Mouse (Mus musculus) midbrain, embryonic 15.5 days (tissue): ENCODE data around the gene Fam47e. TPM values are rescaled to one million over a fixed set of nuclear protein-coding genes. Genes with fewer than 3 reads are reported as not detected.

Experiments used
- ATAC-seq: fragments of 200-750 bp; cut with Nextera tagmentation; replicated peaks from 2 replicates; pipeline ENCODE4 v1.8.0; 2017; ENCODE audit warnings: moderate TSS enrichment
- H3K27ac ChIP-seq: fragments of 300-500 bp; sonication (generic); 2 replicates; pipeline ENCODE4 v1.5.1; 2015; ENCODE audit warnings: mild to moderate bottlenecking, inconsistent platforms
- H3K27me3 ChIP-seq: fragments of 300-500 bp; sonication (generic); replicated peaks from 2 replicates; pipeline ENCODE4 v1.6.1; 2015; ENCODE audit warnings: inconsistent platforms
- H3K36me3 ChIP-seq: fragments of 300-500 bp; sonication (generic); replicated peaks from 2 replicates; pipeline ENCODE4 v1.6.1; 2015; ENCODE audit warnings: inconsistent platforms
- H3K4me1 ChIP-seq: fragments of 300-500 bp; sonication (generic); 2 replicates; pipeline ENCODE4 v1.6.1; 2015; ENCODE audit warnings: inconsistent platforms
- H3K4me2 ChIP-seq: fragments of 300-500 bp; sonication (generic); 2 replicates; pipeline ENCODE4 v1.6.1; 2015; ENCODE audit warnings: inconsistent platforms, mild to moderate bottlenecking, moderate library complexity
- H3K4me3 ChIP-seq: fragments of 300-500 bp; sonication (generic); 2 replicates; pipeline ENCODE4 v1.5.1; 2015; ENCODE audit warnings: mild to moderate bottlenecking, inconsistent platforms
- H3K9ac ChIP-seq: fragments of 300-500 bp; sonication (generic); 2 replicates; pipeline ENCODE4 v1.6.1; 2015; ENCODE audit warnings: mild to moderate bottlenecking, inconsistent platforms
- H3K9me3 ChIP-seq: fragments of 300-500 bp; sonication (generic); 2 replicates; pipeline ENCODE4 v1.6.1; 2016; ENCODE audit warnings: inconsistent platforms
- WGBS: fragments of 180-500 bp; shearing (Covaris S2); methylation state at CpG from one replicate; pipeline ENCODE4 v1.1.7; 2015; ENCODE audit warnings: mixed read lengths; 5-methylcytosine and 5-hydroxymethylcytosine counted together
- polyA plus RNA-seq: library from polyadenylated mRNA; unstranded; fragments of >200 nt; fragmentation: Nextera tagmentation; extraction: Ambion mirVana; gene quantifications from 2 replicates; pipeline ENCODE4 v1.2.1, GENCODE M21; 2015

The Fam47e gene
- polyA plus RNA-seq, 1 experiment from 2014 or later, result 0.88 TPM

- Histone ChIP-seq H3K4me3 (no peak overlapping the region), H3K27ac (no peak overlapping the region), H3K4me2 (no peak overlapping the region), H3K36me3 (no peaks in the 10 kb centered on the region), H3K9ac (no peak overlapping the region), H3K4me1 (no peaks in the 10 kb centered on the region), H3K27me3 (no peaks in the 10 kb centered on the region), H3K9me3 (no peaks in the 10 kb centered on the region)
- WGBS, result 100% methylated on average over 1 of the region's 1 CpGs
- no peak for ATAC-seq
Measured at GRCm38 (mm10) chr5:92555905-92556304, 1.0 kb downstream of the Fam47e start.

GRCm38 (mm10) chr5:92557508-92557907 is 2.6 kb downstream of the Fam47e start:
- WGBS, result 91% methylated on average over 1 of the region's 1 CpGs
- no peaks in the 10 kb centered on the region for H3K27me3 ChIP-seq

GRCm38 (mm10) chr5:92560201-92560600 is 5.3 kb downstream of the Fam47e start:
- ATAC-seq, result no peak
- H3K27ac ChIP-seq, result no peak overlapping the region
- no peaks in the 10 kb centered on the region for H3K9me3 ChIP-seq
- H3K36me3 ChIP-seq, result no peaks in the 10 kb centered on the region
- no peak overlapping the region for H3K9ac ChIP-seq
- H3K4me3 ChIP-seq, result no peak overlapping the region
- 82% methylated on average over 2 of the region's 2 CpGs for WGBS
- H3K4me1 ChIP-seq, result no peaks in the 10 kb centered on the region
- H3K27me3 ChIP-seq, result no peaks in the 10 kb centered on the region
- no peak overlapping the region for H3K4me2 ChIP-seq

More at GRCm38 (mm10) chr5:92557508-92557907, 2.6 kb downstream of the Fam47e start:
- no peaks in the 10 kb centered on the region for H3K4me1 ChIP-seq
- ATAC-seq, result no peak
- H3K9ac ChIP-seq, result no peak overlapping the region
- H3K27ac ChIP-seq, result no peak overlapping the region
- H3K4me2 ChIP-seq, result no peak overlapping the region
- no peaks in the 10 kb centered on the region for H3K9me3 ChIP-seq
- no peak overlapping the region for H3K4me3 ChIP-seq
- H3K36me3 ChIP-seq, result no peaks in the 10 kb centered on the region

- H3K27ac ChIP-seq, result no peak overlapping the region
- no peak overlapping the region for H3K9ac ChIP-seq
- H3K36me3 ChIP-seq, result no peaks in the 10 kb centered on the region
- ATAC-seq, result no peak
- WGBS, result 83% methylated on average over 13 of the region's 13 CpGs
- no peak overlapping the region for H3K4me2 ChIP-seq
- H3K4me3 ChIP-seq, result no peak overlapping the region
- no peaks in the 10 kb centered on the region for H3K27me3 ChIP-seq
- no peaks in the 10 kb centered on the region for H3K4me1 ChIP-seq
- no peaks in the 10 kb centered on the region for H3K9me3 ChIP-seq
Measured at GRCm38 (mm10) chr5:92562002-92562401, 7.1 kb downstream of the Fam47e start.

GRCm38 (mm10) chr5:92571232-92571631 is 16.4 kb downstream of the Fam47e start:
- H3K4me2 ChIP-seq, result no peak overlapping the region
- WGBS, result 91% methylated on average over 4 of the region's 4 CpGs
- H3K36me3 ChIP-seq, result no peaks in the 10 kb centered on the region
- H3K9me3 ChIP-seq, result no peaks in the 10 kb centered on the region
- H3K27me3 ChIP-seq, result no peaks in the 10 kb centered on the region
- no peak overlapping the region for H3K27ac ChIP-seq
- ATAC-seq, result no peak
- H3K9ac ChIP-seq, result no peak overlapping the region
- H3K4me1 ChIP-seq, result no peaks in the 10 kb centered on the region
- no peak overlapping the region for H3K4me3 ChIP-seq

GRCm38 (mm10) chr5:92579559-92579958 is 24.7 kb downstream of the Fam47e start:
- no peak for ATAC-seq
- no peaks in the 10 kb centered on the region for H3K36me3 ChIP-seq
- no peaks in the 10 kb centered on the region for H3K9me3 ChIP-seq
- H3K4me1 ChIP-seq, result no peaks in the 10 kb centered on the region
- no peak overlapping the region for H3K4me2 ChIP-seq
- H3K4me3 ChIP-seq, result no peak overlapping the region
- H3K27me3 ChIP-seq, result no peaks in the 10 kb centered on the region
- WGBS, result 90% methylated on average over 14 of the region's 14 CpGs
- H3K27ac ChIP-seq, result no peak overlapping the region
- H3K9ac ChIP-seq, result no peak overlapping the region

- Histone ChIP-seq H3K4me1 (no peaks in the 10 kb centered on the region), H3K36me3 (no peaks in the 10 kb centered on the region), H3K27me3 (no peaks in the 10 kb centered on the region), H3K9me3 (no peaks in the 10 kb centered on the region), H3K4me3 (no peak overlapping the region), H3K27ac (no peak overlapping the region), H3K9ac (no peak overlapping the region), H3K4me2 (no peak overlapping the region)
- 70% methylated on average over 10 of the region's 10 CpGs for WGBS
- ATAC-seq, result no peak
Measured at GRCm38 (mm10) chr5:92585932-92586331, 31.1 kb downstream of the Fam47e start.

- Histone ChIP-seq H3K9me3 (no peaks in the 10 kb centered on the region), H3K4me3 (no peak overlapping the region), H3K27me3 (no peaks in the 10 kb centered on the region), H3K4me2 (no peak overlapping the region), H3K27ac (no peak overlapping the region), H3K9ac (no peak overlapping the region), H3K4me1 (no peaks in the 10 kb centered on the region), H3K36me3 (no peaks in the 10 kb centered on the region)
- ATAC-seq, result no peak
- 86% methylated on average over 5 of the region's 5 CpGs for WGBS
Measured at GRCm38 (mm10) chr5:92595026-92595425, 40.2 kb downstream of the Fam47e start.

- Histone ChIP-seq H3K36me3 (no peaks in the 10 kb centered on the region), H3K9ac (no peak overlapping the region), H3K9me3 (no peaks in the 10 kb centered on the region), H3K4me1 (no peaks in the 10 kb centered on the region), H3K4me3 (no peak overlapping the region), H3K4me2 (no peak overlapping the region), H3K27ac (no peak overlapping the region), H3K27me3 (no peaks in the 10 kb centered on the region)
- no peak for ATAC-seq
- WGBS, result 94% methylated on average over 8 of the region's 8 CpGs
Measured at GRCm38 (mm10) chr5:92596865-92597264, 42.0 kb downstream of the Fam47e start.

- WGBS, result 86% methylated on average over 10 of the region's 10 CpGs
- no peak overlapping the region for H3K27ac ChIP-seq
- no peak overlapping the region for H3K9ac ChIP-seq
- H3K4me3 ChIP-seq, result no peak overlapping the region
- peaks cover 5% of the 10 kb centered on the region; the same call in 1 of the 2 replicates for H3K4me1 ChIP-seq
- H3K9me3 ChIP-seq, result no peaks in the 10 kb centered on the region
- no peaks in the 10 kb centered on the region for H3K27me3 ChIP-seq
- no peak overlapping the region for H3K4me2 ChIP-seq
- no peak for ATAC-seq
- no peaks in the 10 kb centered on the region for H3K36me3 ChIP-seq
Measured at GRCm38 (mm10) chr5:92599030-92599429, 44.2 kb downstream of the Fam47e start.

GRCm38 (mm10) chr5:92602691-92603690 is 48.1 kb downstream of the Fam47e start, which contains the start of gene Stbd1:
TSS of gene Stbd1 (plus strand) at chr5:92603041.
- under 1% methylated on average over 64 of the region's 69 CpGs for WGBS
- Histone ChIP-seq H3K27ac (no peak within 1 kb of the TSS), H3K9ac (peak within 1 kb of the TSS; percentile 65), H3K4me2 (peak within 1 kb of the TSS; percentile 94), H3K9me3 (no peaks in the 10 kb centered on the region), H3K27me3 (0 out of 2 replicates have a peak, but pooled peaks cover 2% of the 10 kb centered on the region), H3K36me3 (no peaks in the 10 kb centered on the region), H3K4me1 (peaks cover 5% of the 10 kb centered on the region; the same call in 1 of the 2 replicates), H3K4me3 (peak within 1 kb of the TSS; percentile 66)
- peak; percentile 93 for ATAC-seq

GRCm38 (mm10) chr5:92604452-92605247 is 49.8 kb downstream of the Fam47e start:
- no peak overlapping the region for H3K4me2 ChIP-seq
- H3K27me3 ChIP-seq, result 0 out of 2 replicates have a peak, but pooled peaks cover 2% of the 10 kb centered on the region
- no peaks in the 10 kb centered on the region for H3K36me3 ChIP-seq
- H3K27ac ChIP-seq, result no peak overlapping the region
- WGBS, result 70% methylated on average over 10 of the region's 10 CpGs
- H3K4me3 ChIP-seq, result no peak overlapping the region
- H3K9ac ChIP-seq, result no peak overlapping the region
- ATAC-seq, result no peak
- no peaks in the 10 kb centered on the region for H3K9me3 ChIP-seq
- peaks cover 5% of the 10 kb centered on the region; the same call in 1 of the 2 replicates for H3K4me1 ChIP-seq
